Mouse (Mus musculus) bone marrow, adult 2 months (tissue): Measurements from ENCODE around the gene Ddx10. TPM values are rescaled to one million over a fixed set of nuclear protein-coding genes. Genes with fewer than 3 reads are reported as not detected.

Experiments used
- H3K27ac ChIP-seq: fragments of 200-500 bp; 2 replicates; pipeline ENCODE4 v1.5.1; 2012; ENCODE audit warnings: low read depth, mild to moderate bottlenecking, control low read depth, inconsistent platforms, low read length; ENCODE audit not compliant: control insufficient read depth, poor library complexity, insufficient read depth
- H3K4me1 ChIP-seq: fragments of 200-500 bp; 2 replicates; pipeline ENCODE4 v1.6.1; 2011; ENCODE audit warnings: low read length; ENCODE audit not compliant: control insufficient read depth, insufficient read depth
- H3K4me3 ChIP-seq: fragments of 200-500 bp; replicated peaks from 2 replicates; pipeline ENCODE3; 2011; ENCODE audit warnings: mild to moderate bottlenecking, low read depth, low read length, control low read depth; ENCODE audit not compliant: control insufficient read depth
- CTCF ChIP-seq: fragments of 200-500 bp; IDR thresholded peaks from 2 replicates; pipeline ENCODE4 v1.5.1; 2011; ENCODE audit warnings: low read length, control low read depth; ENCODE audit not compliant: control insufficient read depth, insufficient read depth
- POLR2A ChIP-seq: fragments of 200-500 bp; IDR thresholded peaks from 2 replicates; pipeline ENCODE4 v1.6.1; 2011; ENCODE audit warnings: low read depth, mild to moderate bottlenecking, control low read depth, low read length, borderline replicate concordance; ENCODE audit not compliant: control insufficient read depth
- WGBS: fragments of 180-500 bp; shearing (Covaris S2); methylation state at CpG from one replicate; pipeline ENCODE4 v1.1.7; 2018; 5-methylcytosine and 5-hydroxymethylcytosine counted together
- polyA plus RNA-seq: library from polyadenylated mRNA; stranded (reverse); fragments of >200 nt; gene quantifications from 2 replicates; pipeline ENCODE4 v1.2.4, GENCODE M21; 2011; ENCODE audit warnings: low replicate concordance; ENCODE audit not compliant: missing spikeins, insufficient read depth, insufficient read length

The Ddx10 gene
- 7.2 and 11.2 TPM in 2 replicates for polyA plus RNA-seq

GRCm38 (mm10) chr9:53247953-53248397, at the start of gene Ddx10:
Gene Ddx10 (minus strand): TSS chr9:53248053.
- under 1% methylated on average over 35 of the region's 35 CpGs for WGBS
- peaks cover 1% of the 10 kb centered on the region; the same call in 1 of the 2 replicates for H3K4me1 ChIP-seq
- TF ChIP-seq POLR2A (peak; percentile 59; the same call in 1 of the 2 replicates), CTCF (no peak)
- H3K27ac ChIP-seq, result no peak within 1 kb of the TSS
- H3K4me3 ChIP-seq, result peak within 1 kb of the TSS; percentile 71

- Histone ChIP-seq H3K4me3 (no peak overlapping the region), H3K4me1 (no peaks in the 10 kb centered on the region), H3K27ac (no peak overlapping the region)
- TF ChIP-seq CTCF, result no peak
- TF ChIP-seq POLR2A, result no peak
Observed at GRCm38 (mm10) chr9:53292833-53293232, 45.0 kb upstream of the Ddx10 start.

- WGBS, result 70% methylated on average over 3 of the region's 3 CpGs
- H3K4me3 ChIP-seq, result no peak overlapping the region
Observed at GRCm38 (mm10) chr9:53290006-53290405, 42.2 kb upstream of the Ddx10 start.

GRCm38 (mm10) chr9:53286793-53287192, 38.9 kb upstream of the Ddx10 start:
- TF ChIP-seq POLR2A (no peak), CTCF (no peak)
- no peak overlapping the region for H3K4me3 ChIP-seq
- no peak overlapping the region for H3K27ac ChIP-seq
- no peaks in the 10 kb centered on the region for H3K4me1 ChIP-seq
- 78% methylated on average over 6 of the region's 6 CpGs for WGBS

More at GRCm38 (mm10) chr9:53290006-53290405, 42.2 kb upstream of the Ddx10 start:
- TF ChIP-seq POLR2A (no peak), CTCF (no peak)
- Histone ChIP-seq H3K4me1 (no peaks in the 10 kb centered on the region), H3K27ac (no peak overlapping the region)

- Histone ChIP-seq H3K4me1 (no peaks in the 10 kb centered on the region), H3K27ac (no peak overlapping the region), H3K4me3 (no peak overlapping the region)
- WGBS, result 78% methylated on average over 2 of the region's 2 CpGs
- TF ChIP-seq CTCF, result no peak
- no peak for TF ChIP-seq POLR2A
Observed at GRCm38 (mm10) chr9:53278997-53279396, 31.1 kb upstream of the Ddx10 start.

- Histone ChIP-seq H3K4me3 (no peak overlapping the region), H3K27ac (no peak overlapping the region), H3K4me1 (no peaks in the 10 kb centered on the region)
- 72% methylated on average over 1 of the region's 1 CpGs for WGBS
- TF ChIP-seq CTCF (no peak), POLR2A (no peak)
Observed at GRCm38 (mm10) chr9:53276381-53276780, 28.5 kb upstream of the Ddx10 start.

GRCm38 (mm10) chr9:53272714-53273113, 24.9 kb upstream of the Ddx10 start:
- no peaks in the 10 kb centered on the region for H3K4me1 ChIP-seq
- no peak overlapping the region for H3K4me3 ChIP-seq
- no peak overlapping the region for H3K27ac ChIP-seq
- no peak for TF ChIP-seq POLR2A
- WGBS, result 81% methylated on average over 4 of the region's 4 CpGs

GRCm38 (mm10) chr9:53272207-53272606, 24.4 kb upstream of the Ddx10 start:
- Histone ChIP-seq H3K27ac (no peak overlapping the region), H3K4me1 (no peaks in the 10 kb centered on the region), H3K4me3 (no peak overlapping the region)
- 57% methylated on average over 5 of the region's 5 CpGs for WGBS
- TF ChIP-seq POLR2A, result no peak
- TF ChIP-seq CTCF, result no peak
